In the genomic region with DNA sequence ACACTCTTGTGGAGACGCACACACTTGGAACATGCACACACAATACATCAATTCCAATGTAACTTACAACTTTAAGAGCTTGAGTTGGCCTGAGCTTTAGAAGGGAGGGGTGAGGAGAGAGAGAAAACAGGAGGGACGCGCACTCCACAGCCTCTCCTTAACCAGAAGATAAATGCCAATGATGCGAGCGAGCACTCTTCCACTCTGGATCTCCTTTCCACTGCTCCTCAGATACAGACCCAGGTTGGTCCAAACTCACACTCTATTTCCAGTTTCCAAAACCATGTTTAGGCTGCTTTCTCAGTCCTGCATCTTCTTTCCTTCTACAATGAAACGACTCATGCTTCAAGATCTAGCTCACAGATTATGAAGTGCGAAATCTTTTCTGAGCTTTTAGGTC, we compare ENCODE assay signal across 29 mouse cellular contexts.
"Had no signal": no experiment of that assay in that cellular context is flagged by ENCODE, and none has a peak within 500 bp of the region (broad histone marks: within the 10 kb centered on the region; RNA-seq: fewer than 3 reads in every experiment).

No protein-coding gene starts in this region.

- ATAC-seq: forebrain, embryonic 13.5 days; forebrain, embryonic 14.5 days; forebrain, embryonic 15.5 days; forebrain, embryonic 16.5 days; forebrain, postnatal 0 days had no signal

- H3K4me2 ChIP-seq: embryonic facial prominence, embryonic 12.5 days; embryonic facial prominence, embryonic 13.5 days; embryonic facial prominence, embryonic 15.5 days; forebrain, embryonic 12.5 days; forebrain, embryonic 13.5 days; forebrain, embryonic 15.5 days had no signal

- H3K27ac ChIP-seq: embryonic facial prominence, embryonic 10.5 days; embryonic facial prominence, embryonic 12.5 days; embryonic facial prominence, embryonic 13.5 days; embryonic facial prominence, embryonic 15.5 days; forebrain, embryonic 10.5 days; forebrain, embryonic 12.5 days; forebrain, embryonic 13.5 days; forebrain, embryonic 15.5 days; gastrocnemius, adult 2 months; heart, adult 2 months had no signal

- DNase-seq: cerebellum, adult 2 months; cerebellum, adult 8-10 months; cerebellum, adult 9-10 months; cerebellum, adult 9-11 months; cerebellum, postnatal 10 days; cerebellum, postnatal 14 days; cerebellum, postnatal 25 days; cerebellum, postnatal 36 days; embryo, embryonic 11 days; forebrain, postnatal 0 days; gastrocnemius, adult 2 months; gastrocnemius, postnatal 10 days; gastrocnemius, postnatal 14 days; gastrocnemius, postnatal 25 days; gastrocnemius, postnatal 36 days; heart, adult 11 months; heart, adult 18-20 months; heart, adult 2 months had no signal

- H3K9ac ChIP-seq: embryonic facial prominence, embryonic 12.5 days; embryonic facial prominence, embryonic 13.5 days; embryonic facial prominence, embryonic 15.5 days; forebrain, embryonic 12.5 days; forebrain, embryonic 13.5 days; forebrain, embryonic 15.5 days; forebrain, postnatal 0 days had no signal

- H3K27me3 ChIP-seq: embryonic facial prominence, embryonic 12.5 days; embryonic facial prominence, embryonic 13.5 days; embryonic facial prominence, embryonic 15.5 days; forebrain, embryonic 12.5 days; forebrain, embryonic 13.5 days; forebrain, embryonic 15.5 days had no signal

- H3K36me3 ChIP-seq: forebrain, embryonic 12.5 days had no signal

- H3K4me1 ChIP-seq: embryonic facial prominence, embryonic 10.5 days; embryonic facial prominence, embryonic 12.5 days; embryonic facial prominence, embryonic 13.5 days; embryonic facial prominence, embryonic 15.5 days; forebrain, embryonic 10.5 days; forebrain, embryonic 12.5 days; forebrain, embryonic 13.5 days; forebrain, embryonic 15.5 days had no signal

- H3K9me3 ChIP-seq: embryonic facial prominence, embryonic 10.5 days; embryonic facial prominence, embryonic 12.5 days; embryonic facial prominence, embryonic 13.5 days; embryonic facial prominence, embryonic 15.5 days; forebrain, embryonic 10.5 days; forebrain, embryonic 12.5 days; forebrain, embryonic 13.5 days; forebrain, embryonic 15.5 days had no signal

- H3K4me3 ChIP-seq: embryonic facial prominence, embryonic 10.5 days; embryonic facial prominence, embryonic 12.5 days; embryonic facial prominence, embryonic 13.5 days; embryonic facial prominence, embryonic 15.5 days; erythroblast, embryonic 14.5 days; forebrain, embryonic 10.5 days; forebrain, embryonic 12.5 days; forebrain, embryonic 13.5 days; forebrain, embryonic 15.5 days; gastrocnemius, adult 2 months; heart, adult 2 months had no signal
